Mouse (Mus musculus) hindbrain, embryonic 11.5 days (tissue): Measurements from ENCODE around the gene Ccdc87. TPM values are rescaled to one million over a fixed set of nuclear protein-coding genes. Genes with fewer than 3 reads are reported as not detected.
"Not testable (repeated sequence)": the region's sequence is repeated elsewhere in the genome, so short reads cannot be mapped to it uniquely, and the experiment has no call there.

ENCODE experiments used
- ATAC-seq: fragments of 200-750 bp; cut with Nextera tagmentation; 2 replicates; pipeline ENCODE4 v1.8.0; 2017; ENCODE audit warnings: mild to moderate bottlenecking, moderate TSS enrichment, moderate library complexity; ENCODE audit not compliant: low FRiP score
- DNase-seq: peaks from one replicate; pipeline ENCODE4 v3.0.0-alpha.2; 2015; ENCODE audit warnings: low spot score
- H3K27ac ChIP-seq: fragments of 300-500 bp; sonication (generic); 2 replicates; pipeline ENCODE4 v1.5.1; 2014; ENCODE audit warnings: mild to moderate bottlenecking, low read depth, low read length
- H3K27me3 ChIP-seq: fragments of 300-500 bp; sonication (generic); 2 replicates; pipeline ENCODE4 v1.6.1; 2014; ENCODE audit warnings: mild to moderate bottlenecking, low read length, moderate library complexity, mixed read lengths; ENCODE audit not compliant: control insufficient read depth, insufficient read depth
- H3K36me3 ChIP-seq: fragments of 300-500 bp; sonication (generic); 2 replicates; pipeline ENCODE4 v1.6.1; 2014; ENCODE audit warnings: mild to moderate bottlenecking, low read length, moderate library complexity, mixed read lengths; ENCODE audit not compliant: control insufficient read depth, insufficient read depth
- H3K4me1 ChIP-seq: fragments of 300-500 bp; sonication (generic); replicated peaks from 2 replicates; pipeline ENCODE4 v1.6.1; 2014; ENCODE audit warnings: low read length, mixed read lengths; ENCODE audit not compliant: control insufficient read depth, insufficient read depth
- H3K4me2 ChIP-seq: fragments of 300-500 bp; sonication (generic); replicated peaks from 2 replicates; pipeline ENCODE4 v1.6.1; 2014; ENCODE audit warnings: mild to moderate bottlenecking, low read depth, low read length
- H3K4me3 ChIP-seq: fragments of 300-500 bp; sonication (generic); 2 replicates; pipeline ENCODE4 v1.5.1; 2014; ENCODE audit warnings: low read depth, low read length
- H3K9ac ChIP-seq: fragments of 300-500 bp; sonication (generic); 2 replicates; pipeline ENCODE4 v1.6.1; 2014; ENCODE audit warnings: low read depth, low read length
- H3K9me3 ChIP-seq: fragments of 300-500 bp; sonication (generic); 2 replicates; pipeline ENCODE4 v1.6.1; 2016; ENCODE audit warnings: low read length; ENCODE audit not compliant: control insufficient read depth
- WGBS: fragments of 180-500 bp; shearing (Covaris S2); extraction: QIAGEN DNeasy Blood & Tissue Kit; methylation state at CpG from one replicate; pipeline ENCODE4 v1.1.7; 2014; 5-methylcytosine and 5-hydroxymethylcytosine counted together
- polyA plus RNA-seq: library from polyadenylated mRNA; unstranded; fragments of >200 nt; fragmentation: Nextera tagmentation; extraction: Ambion mirVana; gene quantifications from 2 replicates; pipeline ENCODE4 v1.2.1, GENCODE M21; 2014

Ccdc87 gene
- polyA plus RNA-seq, 1 experiment from 2014 or later, result 0.34 TPM

- no peaks in the 10 kb centered on the region for H3K4me1 ChIP-seq
- no peaks in the 10 kb centered on the region for H3K9me3 ChIP-seq
- no peak for ATAC-seq
- WGBS, result 50% methylated on average over 4 of the region's 4 CpGs
- DNase-seq, result no peak
- no peak overlapping the region for H3K9ac ChIP-seq
- no peaks in the 10 kb centered on the region for H3K27me3 ChIP-seq
- H3K4me3 ChIP-seq, result no peak overlapping the region
- no peak overlapping the region for H3K27ac ChIP-seq
- no peaks in the 10 kb centered on the region for H3K36me3 ChIP-seq
- no peak overlapping the region for H3K4me2 ChIP-seq
Observed at GRCm38 (mm10) chr19:4849800-4850199, 10.6 kb downstream of the Ccdc87 start.

- WGBS, result 55% methylated on average over 5 of the region's 5 CpGs
- Histone ChIP-seq H3K27me3 (no peaks in the 10 kb centered on the region), H3K4me1 (no peaks in the 10 kb centered on the region), H3K36me3 (no peaks in the 10 kb centered on the region), H3K27ac (no peak overlapping the region), H3K9ac (no peak overlapping the region), H3K4me3 (no peak overlapping the region), H3K9me3 (no peaks in the 10 kb centered on the region), H3K4me2 (no peak overlapping the region)
- DNase-seq, result no peak
- ATAC-seq, result no peak
Observed at GRCm38 (mm10) chr19:4850281-4850680, 11.1 kb downstream of the Ccdc87 start.

GRCm38 (mm10) chr19:4854552-4855469 is 15.6 kb downstream of the Ccdc87 start, which contains the start of gene Ctsf:
Ctsf (plus strand) TSS chr19:4855130.
- Histone ChIP-seq H3K27me3 (no peaks in the 10 kb centered on the region), H3K9me3 (no peaks in the 10 kb centered on the region), H3K36me3 (no peaks in the 10 kb centered on the region), H3K4me1 (no peaks in the 10 kb centered on the region), H3K4me3 (peak within 1 kb of the TSS; percentile 53), H3K4me2 (peak within 1 kb of the TSS; percentile 91), H3K27ac (peak within 1 kb of the TSS; percentile 43), H3K9ac (peak within 1 kb of the TSS; percentile 58)
- DNase-seq (peak; percentile 84), ATAC-seq (peak; percentile 87)
- WGBS, result 5% methylated on average over 45 of the region's 45 CpGs

GRCm38 (mm10) chr19:4855470-4855820 is 16.3 kb downstream of the Ccdc87 start:
- Histone ChIP-seq H3K36me3 (no peaks in the 10 kb centered on the region), H3K9ac (peak overlapping the region; percentile 58), H3K4me3 (peak overlapping the region; percentile 53), H3K27me3 (no peaks in the 10 kb centered on the region), H3K9me3 (no peaks in the 10 kb centered on the region), H3K4me1 (no peaks in the 10 kb centered on the region), H3K4me2 (peak overlapping the region; percentile 91), H3K27ac (peak overlapping the region; percentile 43)
- 1% methylated on average over 14 of the region's 14 CpGs for WGBS
- ATAC-seq (peak; percentile 67), DNase-seq (no peak)

GRCm38 (mm10) chr19:4855951-4856350 is 16.8 kb downstream of the Ccdc87 start:
- Histone ChIP-seq H3K4me2 (peak overlapping the region; percentile 91), H3K4me3 (peak overlapping the region; percentile 53; the same call in 1 of the 2 replicates), H3K4me1 (no peaks in the 10 kb centered on the region), H3K9me3 (no peaks in the 10 kb centered on the region), H3K36me3 (no peaks in the 10 kb centered on the region), H3K9ac (no peak overlapping the region), H3K27me3 (no peaks in the 10 kb centered on the region), H3K27ac (no peak overlapping the region)
- DNase-seq (no peak), ATAC-seq (no peak)
- WGBS, result 73% methylated on average over 4 of the region's 4 CpGs

- ATAC-seq (no peak), DNase-seq (no peak)
- 85% methylated on average over 6 of the region's 6 CpGs for WGBS
- H3K4me1 ChIP-seq, result no peaks in the 10 kb centered on the region
- no peaks in the 10 kb centered on the region for H3K36me3 ChIP-seq
- H3K27me3 ChIP-seq, result no peaks in the 10 kb centered on the region
- H3K9me3 ChIP-seq, result no peaks in the 10 kb centered on the region
- H3K4me2 ChIP-seq, result no peak overlapping the region
- H3K27ac ChIP-seq, result no peak overlapping the region
- H3K4me3 ChIP-seq, result no peak overlapping the region
- no peak overlapping the region for H3K9ac ChIP-seq
Observed at GRCm38 (mm10) chr19:4859081-4859480, 19.9 kb downstream of the Ccdc87 start.

- Histone ChIP-seq H3K4me2 (no peak overlapping the region), H3K27ac (no peak overlapping the region), H3K36me3 (no peaks in the 10 kb centered on the region), H3K4me3 (no peak overlapping the region), H3K9ac (no peak overlapping the region), H3K27me3 (no peaks in the 10 kb centered on the region), H3K9me3 (no peaks in the 10 kb centered on the region), H3K4me1 (no peaks in the 10 kb centered on the region)
- no peak for ATAC-seq
- DNase-seq, result peak; percentile 19
- 71% methylated on average over 6 of the region's 6 CpGs for WGBS
Observed at GRCm38 (mm10) chr19:4863048-4863447, 23.9 kb downstream of the Ccdc87 start.

- DNase-seq, result peak; percentile 28
- Histone ChIP-seq H3K36me3 (no peaks in the 10 kb centered on the region), H3K4me1 (no peaks in the 10 kb centered on the region), H3K27ac (no peak overlapping the region), H3K9me3 (no peaks in the 10 kb centered on the region), H3K9ac (no peak overlapping the region), H3K4me3 (no peak overlapping the region), H3K4me2 (no peak overlapping the region), H3K27me3 (no peaks in the 10 kb centered on the region)
- ATAC-seq, result no peak
- WGBS, result 6% methylated on average over 17 of the region's 17 CpGs
Observed at GRCm38 (mm10) chr19:4865147-4865546, 26.0 kb downstream of the Ccdc87 start.

GRCm38 (mm10) chr19:4874613-4875012 is 35.4 kb downstream of the Ccdc87 start:
- not testable (repeated sequence) for H3K4me1 ChIP-seq, H3K9me3 ChIP-seq, DNase-seq, H3K36me3 ChIP-seq, H3K4me3 ChIP-seq, ATAC-seq, H3K27me3 ChIP-seq, H3K27ac ChIP-seq, H3K9ac ChIP-seq, H3K4me2 ChIP-seq
- WGBS, result 100% methylated on average over 1 of the region's 1 CpGs
